Mouse (Mus musculus) lung, embryonic 14.5 days (tissue): ENCODE results near the gene Tmtc1. TPM values are rescaled to one million over a fixed set of nuclear protein-coding genes. Genes with fewer than 3 reads are reported as not detected.

ENCODE experiments used
- ATAC-seq: fragments of 200-750 bp; cut with Nextera tagmentation; 2 replicates; pipeline ENCODE4 v1.8.0; 2017; ENCODE audit warnings: mild to moderate bottlenecking, moderate TSS enrichment, moderate library complexity; ENCODE audit not compliant: insufficient read depth
- DNase-seq: peaks from one replicate; pipeline ENCODE4 v3.0.0-alpha.2; 2015
- H3K27ac ChIP-seq: fragments of 300-500 bp; sonication (generic); 2 replicates; pipeline ENCODE4 v1.5.1; 2014; ENCODE audit warnings: low read depth, mild to moderate bottlenecking, moderate library complexity
- H3K27me3 ChIP-seq: fragments of 300-500 bp; sonication (generic); 2 replicates; pipeline ENCODE4 v1.6.1; 2014; ENCODE audit warnings: low read length, control low read depth; ENCODE audit not compliant: insufficient read depth
- H3K36me3 ChIP-seq: fragments of 300-500 bp; sonication (generic); 2 replicates; pipeline ENCODE4 v1.6.1; 2014; ENCODE audit warnings: control low read depth; ENCODE audit not compliant: insufficient read depth
- H3K4me1 ChIP-seq: fragments of 300-500 bp; sonication (generic); 2 replicates; pipeline ENCODE4 v1.6.1; 2014; ENCODE audit warnings: antibody characterized with exemption, control low read depth; ENCODE audit not compliant: insufficient read depth
- H3K4me2 ChIP-seq: fragments of 300-500 bp; sonication (generic); 2 replicates; pipeline ENCODE4 v1.6.1; 2014; ENCODE audit warnings: mild to moderate bottlenecking
- H3K4me3 ChIP-seq: fragments of 300-500 bp; sonication (generic); 2 replicates; pipeline ENCODE4 v1.5.1; 2014; ENCODE audit warnings: low read depth, low read length
- H3K9ac ChIP-seq: fragments of 300-500 bp; sonication (generic); 2 replicates; pipeline ENCODE4 v1.6.1; 2014
- H3K9me3 ChIP-seq: fragments of 300-500 bp; sonication (generic); 2 replicates; pipeline ENCODE4 v1.6.1; 2016; ENCODE audit warnings: low read depth, low read length, control low read depth
- CTCF ChIP-seq: IDR thresholded peaks from 2 replicates; pipeline ENCODE4 v1.5.1; 2016; ENCODE audit warnings: antibody characterized with exemption, low read depth
- WGBS: fragments of 180-500 bp; shearing (Covaris S2); extraction: QIAGEN DNeasy Blood & Tissue Kit; methylation state at CpG from one replicate; pipeline ENCODE4 v1.1.7; 2014; 5-methylcytosine and 5-hydroxymethylcytosine counted together
- polyA plus RNA-seq: library from polyadenylated mRNA; unstranded; fragments of >200 nt; fragmentation: Nextera tagmentation; extraction: Ambion mirVana; gene quantifications from 2 replicates; pipeline ENCODE4 v1.2.1, GENCODE M21; 2014

Tmtc1 gene
- polyA plus RNA-seq, 1 experiment from 2014 or later = 3.6 TPM

DNA sequence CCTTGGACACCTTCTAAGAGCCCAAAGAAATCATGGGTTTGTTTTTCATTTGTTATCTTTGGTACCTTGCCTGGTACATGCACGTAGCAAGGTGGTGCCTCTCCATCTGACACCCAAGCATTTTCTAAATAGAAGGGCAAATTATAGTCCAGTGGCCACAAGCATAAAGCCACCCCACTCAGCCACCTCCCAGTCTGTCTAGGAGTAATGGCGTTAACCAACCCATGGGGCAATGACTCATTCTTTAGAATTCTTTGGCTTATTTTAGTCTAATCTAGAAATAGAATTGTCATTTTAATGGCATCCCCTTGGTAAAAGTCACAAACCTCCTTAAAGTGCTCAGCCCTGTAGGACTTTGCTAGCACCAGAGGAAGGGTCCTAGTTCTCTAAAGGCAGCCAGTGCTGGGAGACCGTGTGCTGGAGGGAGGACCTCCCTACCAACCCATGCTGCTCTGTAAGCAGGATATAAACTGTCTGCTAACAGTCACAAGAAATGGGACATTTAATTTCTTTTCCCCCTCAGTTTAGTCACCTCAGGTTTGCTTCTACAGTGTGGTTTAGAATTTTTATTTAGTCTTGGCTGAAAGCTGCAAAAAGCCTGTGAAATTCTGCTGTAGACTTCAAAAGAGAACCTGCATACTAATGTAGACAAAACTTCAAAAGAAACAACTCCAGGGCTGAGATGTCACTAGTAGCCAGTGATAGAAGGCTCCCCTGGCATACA lies 209.9 kb downstream of the Tmtc1 start:
- H3K27me3 ChIP-seq = no peaks in the 10 kb centered on the region
- DNase-seq = no peak
- H3K4me2 ChIP-seq = no peak overlapping the region
- ATAC-seq = no peak
- no peaks in the 10 kb centered on the region for H3K9me3 ChIP-seq
- H3K36me3 ChIP-seq = no peaks in the 10 kb centered on the region
- TF ChIP-seq CTCF = no peak
- no peak overlapping the region for H3K4me3 ChIP-seq
- H3K4me1 ChIP-seq = no peaks in the 10 kb centered on the region
- H3K27ac ChIP-seq = no peak overlapping the region
- 67% methylated on average over 3 of the region's 3 CpGs for WGBS
- H3K9ac ChIP-seq = no peak overlapping the region

GRCm38 (mm10) chr6:148227542-148227941 lies 216.6 kb downstream of the Tmtc1 start:
- no peak for DNase-seq
- ATAC-seq = no peak
- no peak overlapping the region for H3K9ac ChIP-seq
- no peaks in the 10 kb centered on the region for H3K36me3 ChIP-seq
- TF ChIP-seq CTCF = no peak
- 59% methylated on average over 3 of the region's 3 CpGs for WGBS
- no peak overlapping the region for H3K4me3 ChIP-seq
- H3K9me3 ChIP-seq = no peaks in the 10 kb centered on the region
- H3K27ac ChIP-seq = no peak overlapping the region
- H3K27me3 ChIP-seq = no peaks in the 10 kb centered on the region
- no peak overlapping the region for H3K4me2 ChIP-seq
- H3K4me1 ChIP-seq = no peaks in the 10 kb centered on the region

GRCm38 (mm10) chr6:148222686-148223085 lies 221.5 kb downstream of the Tmtc1 start:
- 72% methylated on average over 2 of the region's 2 CpGs for WGBS
- no peak for TF ChIP-seq CTCF

DNA sequence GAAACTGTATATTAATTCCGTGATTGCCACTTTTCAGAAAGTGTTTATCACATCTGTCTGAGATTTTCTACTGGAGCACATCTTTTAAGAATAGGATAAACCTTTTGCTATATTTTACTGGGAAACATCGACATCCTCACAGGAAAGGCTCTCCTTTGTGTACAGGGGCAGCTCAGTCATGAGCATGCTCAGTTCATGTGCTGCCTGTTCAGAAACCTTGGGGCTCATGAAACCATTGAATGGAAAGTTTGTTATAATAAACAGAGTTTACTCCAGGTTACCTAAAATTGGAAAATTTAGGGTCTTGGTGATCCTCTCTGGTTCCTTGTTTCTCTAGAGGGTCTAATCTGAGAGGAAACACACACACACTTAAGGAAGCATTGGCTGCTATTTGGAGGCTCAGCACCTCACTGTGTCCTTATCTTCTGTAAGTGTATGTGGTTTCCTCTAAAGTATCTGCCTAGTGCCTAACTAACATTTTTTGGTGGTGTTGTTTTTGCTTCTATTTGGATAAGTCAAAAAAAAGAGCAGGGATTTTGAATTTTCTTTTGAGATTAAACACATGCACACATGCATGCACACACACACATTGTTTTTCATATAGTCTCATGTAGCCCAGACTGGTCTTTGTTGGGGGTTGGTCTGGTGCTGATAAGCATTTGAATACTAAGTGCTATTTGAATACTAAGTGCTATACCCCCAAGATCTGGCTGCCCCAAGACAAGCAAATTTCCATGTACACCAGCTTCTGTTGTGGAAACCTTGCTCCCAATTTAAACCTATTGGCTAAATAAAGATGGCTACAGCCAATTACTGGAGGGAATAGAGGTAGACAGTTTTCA lies 225.7 kb downstream of the Tmtc1 start:
- Histone ChIP-seq H3K27ac (no peak overlapping the region), H3K4me3 (no peak overlapping the region), H3K9me3 (no peaks in the 10 kb centered on the region), H3K27me3 (no peaks in the 10 kb centered on the region), H3K36me3 (no peaks in the 10 kb centered on the region), H3K4me2 (no peak overlapping the region), H3K4me1 (no peaks in the 10 kb centered on the region), H3K9ac (no peak overlapping the region)
- TF ChIP-seq CTCF = no peak
- ATAC-seq (no peak), DNase-seq (no peak)
- WGBS = 79% methylated on average over 2 of the region's 2 CpGs

More at GRCm38 (mm10) chr6:148222686-148223085, 221.5 kb downstream of the Tmtc1 start:
- H3K36me3 ChIP-seq = no peaks in the 10 kb centered on the region
- ATAC-seq = no peak
- no peaks in the 10 kb centered on the region for H3K4me1 ChIP-seq
- no peak overlapping the region for H3K27ac ChIP-seq
- H3K9me3 ChIP-seq = no peaks in the 10 kb centered on the region
- H3K27me3 ChIP-seq = no peaks in the 10 kb centered on the region
- no peak for DNase-seq
- H3K4me2 ChIP-seq = no peak overlapping the region
- no peak overlapping the region for H3K4me3 ChIP-seq
- H3K9ac ChIP-seq = no peak overlapping the region

GRCm38 (mm10) chr6:148216752-148217151 lies 227.4 kb downstream of the Tmtc1 start:
- H3K4me3 ChIP-seq = no peak overlapping the region
- ATAC-seq (no peak), DNase-seq (no peak)
- H3K4me1 ChIP-seq = no peaks in the 10 kb centered on the region
- no peak for TF ChIP-seq CTCF
- no peak overlapping the region for H3K4me2 ChIP-seq
- no peaks in the 10 kb centered on the region for H3K27me3 ChIP-seq
- no peak overlapping the region for H3K9ac ChIP-seq
- H3K36me3 ChIP-seq = no peaks in the 10 kb centered on the region
- H3K9me3 ChIP-seq = no peaks in the 10 kb centered on the region
- WGBS = 80% methylated on average over 4 of the region's 4 CpGs
- no peak overlapping the region for H3K27ac ChIP-seq

DNA sequence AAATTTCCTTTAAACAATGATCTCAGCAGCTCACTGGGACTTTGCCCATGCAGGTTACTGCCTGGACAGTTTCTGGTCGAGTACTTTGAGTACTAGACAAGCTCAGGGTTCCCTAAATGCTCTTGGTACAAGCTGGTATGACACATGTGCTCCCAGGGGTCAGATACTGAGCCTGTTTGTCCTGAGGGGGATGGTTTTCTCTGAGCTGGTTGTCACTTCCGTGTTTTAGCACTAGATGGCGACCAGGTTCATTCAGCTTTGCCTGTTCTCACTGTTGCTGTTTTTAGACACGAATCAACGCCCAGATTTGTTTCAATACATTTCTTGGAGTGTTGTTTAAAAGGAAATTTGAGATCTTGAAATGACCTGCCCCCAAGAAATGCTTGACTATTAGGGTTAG lies 229.4 kb downstream of the Tmtc1 start:
- Histone ChIP-seq H3K9me3 (no peaks in the 10 kb centered on the region), H3K4me1 (no peaks in the 10 kb centered on the region), H3K4me2 (no peak overlapping the region), H3K9ac (no peak overlapping the region), H3K27ac (no peak overlapping the region), H3K4me3 (no peak overlapping the region), H3K27me3 (no peaks in the 10 kb centered on the region), H3K36me3 (no peaks in the 10 kb centered on the region)
- 4% methylated on average over 5 of the region's 5 CpGs for WGBS
- TF ChIP-seq CTCF = peak; percentile 78
- peak; percentile 84 for DNase-seq
- no peak for ATAC-seq
